Mouse (Mus musculus) CD4-positive helper T cell, adult 2 months (primary cell): Measurements from ENCODE around the gene Zbtb22.

Source experiments
- DNase-seq: peaks from one replicate; pipeline ENCODE4 v3.0.0-alpha.2; 2012; ENCODE audit warnings: low read depth, missing footprints, low spot score

The Zbtb22 gene

GRCm38 (mm10) chr17:33920282-33921097 lies 4.8 kb downstream of the Zbtb22 start:
- DNase-seq: peak; percentile 87

- no peak for DNase-seq
These were observed 5.7 kb downstream of the Zbtb22 start for GRCm38 (mm10) chr17:33921361-33921760.

DNA sequence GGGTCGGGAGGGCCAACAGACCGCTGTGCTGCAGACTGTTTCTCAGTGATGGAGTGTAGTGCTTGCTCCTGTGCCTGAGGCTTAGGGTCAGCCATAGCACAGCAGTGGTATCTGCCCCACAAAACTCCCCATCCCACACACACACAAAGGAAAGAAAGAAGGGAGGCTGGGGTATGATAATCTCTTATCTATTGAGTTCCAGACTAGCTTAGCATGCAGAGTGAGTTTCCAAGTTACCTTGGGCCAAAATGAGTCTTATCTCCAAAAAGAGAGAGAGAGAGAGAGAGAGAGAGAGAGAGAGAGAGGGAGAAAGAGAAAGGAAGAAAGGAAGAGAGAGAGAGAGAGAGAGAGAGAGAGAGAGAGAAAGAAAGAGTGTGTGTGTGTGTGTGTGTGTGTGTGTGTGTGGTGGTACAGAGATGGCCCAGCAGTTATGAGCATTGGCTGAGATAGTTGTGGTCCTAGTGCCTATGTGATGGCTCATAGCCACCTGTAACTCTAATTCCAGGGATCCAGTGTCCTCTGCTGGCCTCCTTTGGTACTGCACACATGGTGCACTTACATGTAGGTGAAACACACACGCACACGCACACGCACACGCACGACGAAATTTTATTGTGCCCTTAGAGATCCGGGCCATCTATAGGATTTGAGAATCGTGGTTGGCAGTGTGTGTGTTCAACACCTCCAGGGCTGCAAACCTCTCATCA lies 9.0 kb downstream of the Zbtb22 start:
- DNase-seq: peak; percentile 77

DNA sequence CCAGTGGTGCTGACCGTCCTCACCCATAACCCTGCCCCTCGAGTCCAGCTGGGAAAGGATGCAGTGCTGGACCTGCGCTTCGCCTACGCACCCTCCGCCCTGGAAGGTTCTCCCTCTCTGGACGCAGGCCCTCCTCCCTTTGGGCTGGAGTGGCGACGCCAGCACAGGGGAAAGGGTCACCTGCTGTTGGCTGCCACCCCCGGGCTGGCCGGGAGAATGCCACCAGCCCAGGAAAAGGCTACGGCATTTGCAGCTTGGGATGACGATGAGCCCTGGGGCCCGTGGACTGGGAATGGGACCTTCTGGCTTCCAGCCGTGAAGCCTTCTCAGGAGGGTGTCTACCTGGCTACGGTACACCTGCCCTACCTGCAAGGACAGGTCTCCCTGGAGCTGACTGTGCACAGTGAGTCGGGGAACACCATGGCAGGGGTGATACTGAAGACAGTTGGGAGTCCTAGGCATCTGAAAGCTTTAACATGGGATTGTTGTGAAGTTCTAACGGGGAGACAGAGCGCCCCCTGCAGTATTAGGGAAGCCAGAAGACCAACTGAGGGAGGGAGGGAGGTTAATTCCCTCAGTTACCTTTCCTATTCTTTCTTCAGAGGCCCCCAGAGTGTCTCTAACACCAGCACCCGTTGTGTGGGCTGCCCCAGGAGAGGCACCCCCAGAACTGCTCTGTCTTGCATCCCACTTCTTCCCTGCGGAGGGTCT lies 9.9 kb downstream of the Zbtb22 start:
- DNase-seq: no peak

DNA sequence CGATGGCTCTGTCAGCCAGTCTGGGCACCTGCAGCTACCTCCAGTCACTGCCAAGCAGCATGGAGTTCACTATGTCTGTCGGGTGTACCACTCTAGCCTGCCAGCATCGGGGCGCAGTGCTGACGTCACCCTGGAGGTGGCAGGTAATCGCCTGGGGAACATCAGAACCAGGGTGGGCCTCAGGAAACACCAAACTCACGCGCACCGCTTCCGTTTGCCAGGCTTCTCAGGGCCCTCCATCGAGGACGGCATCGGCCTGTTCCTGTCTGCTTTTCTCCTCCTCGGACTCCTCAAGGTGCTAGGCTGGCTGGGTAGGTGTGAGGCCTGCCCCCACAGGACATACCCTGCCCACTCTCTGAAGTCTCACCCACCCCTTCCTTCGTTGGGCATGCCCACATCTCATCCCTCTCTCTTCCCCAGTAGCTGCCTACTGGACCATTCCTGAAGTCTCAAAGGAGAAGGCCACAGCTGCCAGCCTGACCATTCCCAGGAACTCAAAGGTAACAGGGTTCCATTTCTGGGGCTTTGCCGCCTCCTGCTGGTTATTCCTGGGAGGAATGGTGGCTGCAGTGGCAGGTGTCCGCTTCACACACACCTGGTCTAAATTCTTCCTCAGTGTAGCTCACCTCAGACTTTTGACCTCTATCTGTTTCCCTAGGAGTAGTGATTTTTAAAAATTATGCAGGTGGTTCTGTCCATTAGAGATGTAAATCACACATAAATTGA lies 10.7 kb downstream of the Zbtb22 start:
- no peak for DNase-seq

DNA sequence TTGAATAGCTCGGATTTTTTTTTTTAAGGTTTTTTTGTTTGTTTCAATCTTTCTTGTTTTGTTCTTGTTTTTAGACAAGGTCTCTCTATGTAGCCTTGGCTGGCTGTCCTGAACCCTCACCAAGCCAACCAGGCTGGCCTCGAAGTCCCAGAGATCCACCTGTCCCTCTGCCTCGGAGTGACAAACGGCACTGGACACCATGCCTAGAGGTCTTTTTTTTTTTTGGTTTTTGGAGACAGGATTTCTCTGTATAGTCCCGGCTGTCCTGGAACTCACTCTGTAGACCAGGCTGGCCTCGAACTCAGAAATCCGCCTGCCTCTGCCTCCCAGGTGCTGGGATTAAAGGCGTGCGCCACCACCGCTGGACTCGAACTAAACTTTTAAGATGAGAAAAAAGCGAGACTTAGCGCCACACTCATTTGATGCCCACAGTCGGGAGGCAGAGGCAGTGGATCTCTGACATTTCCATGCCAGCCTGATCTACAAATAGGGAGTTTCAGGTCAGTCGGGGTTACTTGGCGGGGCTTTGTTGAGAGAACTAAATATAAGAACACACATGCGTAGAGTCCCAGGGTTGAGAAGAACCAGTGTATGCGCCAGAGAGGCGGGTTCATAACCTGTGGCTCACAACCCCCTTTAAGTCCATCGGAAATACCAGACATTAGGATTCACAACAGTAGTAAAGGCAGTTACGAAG lies 12.7 kb downstream of the Zbtb22 start:
- no peak for DNase-seq

DNA sequence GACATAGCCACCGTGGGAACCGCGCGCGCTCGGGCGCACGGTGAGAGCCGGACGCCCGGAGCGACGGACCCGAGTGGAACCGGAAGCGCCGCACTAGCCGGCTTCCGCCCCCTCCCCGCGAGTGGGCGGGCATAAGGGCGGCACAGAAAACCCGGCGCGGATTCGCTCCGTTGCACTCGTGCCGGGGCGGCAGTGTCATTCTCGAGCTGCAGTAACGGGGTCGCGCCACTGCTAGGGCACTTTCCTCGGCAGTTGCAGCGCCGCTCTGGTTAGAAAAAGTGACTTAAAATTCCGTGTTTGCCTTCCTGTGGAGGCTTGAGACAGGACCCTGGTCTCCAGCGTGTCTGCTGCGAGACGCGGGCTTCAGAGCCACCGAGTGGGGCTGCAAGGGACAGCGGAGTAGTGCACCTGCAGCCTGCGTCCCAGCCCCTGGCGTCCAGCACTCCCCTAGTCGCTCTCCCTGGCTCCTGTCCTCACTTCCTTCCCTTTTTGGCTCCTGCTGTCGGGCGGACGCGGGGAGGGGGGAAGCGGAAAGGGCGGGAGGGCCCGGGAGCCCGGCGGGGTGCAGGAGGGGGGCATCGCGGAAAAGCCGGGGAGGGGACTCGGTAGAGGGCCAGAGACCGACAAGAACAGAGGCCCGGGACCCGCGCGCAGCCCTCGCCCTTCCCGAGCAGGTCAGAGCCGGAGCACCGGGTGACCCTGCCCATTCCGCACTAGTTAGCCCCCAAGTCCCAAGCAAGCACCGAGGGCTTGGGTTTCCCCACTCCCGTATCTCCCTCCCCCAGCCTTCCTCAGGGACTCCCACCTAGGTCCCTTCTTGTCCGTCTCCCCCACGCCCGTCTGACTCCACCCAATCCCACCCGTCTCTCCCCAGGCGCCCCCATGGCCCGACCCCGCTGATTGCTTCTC lies 13.9 kb downstream of the Zbtb22 start, which contains the start of gene Rgl2:
Gene Rgl2 (plus strand): TSS at position 173 of the 909 bp plus-strand sequence.
- peak; percentile 94 for DNase-seq

GRCm38 (mm10) chr17:33930280-33931158 lies 14.8 kb downstream of the Zbtb22 start:
- peak; percentile 83 for DNase-seq

GRCm38 (mm10) chr17:33931159-33931866 lies 15.6 kb downstream of the Zbtb22 start:
- DNase-seq: peak; percentile 70

GRCm38 (mm10) chr17:33931947-33932346 lies 16.2 kb downstream of the Zbtb22 start:
- no peak for DNase-seq

GRCm38 (mm10) chr17:33932448-33932847 lies 16.7 kb downstream of the Zbtb22 start:
- no peak for DNase-seq

- DNase-seq: no peak
These were observed 17.3 kb downstream of the Zbtb22 start for GRCm38 (mm10) chr17:33932970-33933369.

GRCm38 (mm10) chr17:33935422-33936055 lies 19.8 kb downstream of the Zbtb22 start:
- no peak for DNase-seq

DNA sequence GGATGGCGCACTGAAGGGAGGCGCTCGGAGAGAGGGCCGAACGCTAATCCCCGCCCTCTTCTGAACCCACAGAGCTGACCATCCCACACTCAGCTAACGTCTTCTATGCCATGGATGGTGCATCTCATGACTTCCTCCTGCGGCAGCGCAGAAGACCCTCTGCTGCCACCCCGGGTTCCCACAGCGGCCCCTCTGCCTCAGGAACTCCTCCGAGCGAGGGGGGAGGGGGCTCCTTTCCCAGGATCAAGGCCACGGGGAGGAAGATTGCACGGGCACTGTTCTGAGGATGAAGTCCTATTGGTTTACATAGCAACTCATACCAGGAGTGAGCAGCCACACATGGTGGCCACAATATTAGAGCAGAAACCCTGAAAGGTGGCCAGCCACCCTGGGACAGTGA lies 21.3 kb downstream of the Zbtb22 start:
- DNase-seq: no peak

GRCm38 (mm10) chr17:33938783-33939182 lies 23.1 kb downstream of the Zbtb22 start:
- DNase-seq: no peak

DNA sequence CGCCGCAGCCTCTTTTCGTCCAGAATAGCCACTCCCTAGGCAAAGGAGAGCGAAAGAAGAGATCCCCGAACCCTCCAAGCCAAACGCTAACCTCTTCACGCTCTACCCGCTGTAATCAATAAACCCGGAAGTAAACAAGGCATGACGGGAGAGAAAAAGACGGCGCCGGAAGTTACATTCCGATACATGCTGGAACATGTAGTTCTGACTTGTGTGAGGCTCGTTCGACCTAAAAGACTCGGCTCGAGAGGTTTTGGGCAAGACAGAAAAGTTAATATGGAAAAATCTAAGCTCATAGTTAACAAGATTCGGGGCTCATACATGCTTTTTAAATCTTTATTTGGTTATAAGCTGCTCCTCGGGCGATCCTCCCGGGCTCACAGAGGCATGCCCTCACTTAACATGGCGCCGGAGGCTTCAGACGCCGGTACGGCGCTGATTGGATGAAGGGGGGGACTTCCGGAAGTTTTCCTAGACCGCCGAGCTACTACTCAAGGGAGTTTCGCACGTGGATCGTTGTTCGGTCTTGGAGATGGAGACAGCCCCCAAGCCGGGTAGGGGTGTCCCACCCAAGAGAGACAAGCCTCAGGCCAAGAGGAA lies 24.6 kb downstream of the Zbtb22 start, which contains the start of the genes Pfdn6 and Wdr46:
Gene Pfdn6 (minus strand): TSS at position 138 of the 600 bp plus-strand sequence.
Gene Wdr46 (plus strand): TSS at position 455 of the 600 bp plus-strand sequence.
- peak; percentile 93 for DNase-seq

GRCm38 (mm10) chr17:33940981-33941380 lies 25.3 kb downstream of the Zbtb22 start:
- no peak for DNase-seq
